Mouse (Mus musculus) retina, adult 2 months (tissue): Measurements from ENCODE around the gene Il22ra1.

ENCODE experiments used
- DNase-seq: peaks from one replicate; pipeline ENCODE4 v3.0.0-alpha.2; 2012; ENCODE audit warnings: low read depth, low spot score

The Il22ra1 gene

DNA sequence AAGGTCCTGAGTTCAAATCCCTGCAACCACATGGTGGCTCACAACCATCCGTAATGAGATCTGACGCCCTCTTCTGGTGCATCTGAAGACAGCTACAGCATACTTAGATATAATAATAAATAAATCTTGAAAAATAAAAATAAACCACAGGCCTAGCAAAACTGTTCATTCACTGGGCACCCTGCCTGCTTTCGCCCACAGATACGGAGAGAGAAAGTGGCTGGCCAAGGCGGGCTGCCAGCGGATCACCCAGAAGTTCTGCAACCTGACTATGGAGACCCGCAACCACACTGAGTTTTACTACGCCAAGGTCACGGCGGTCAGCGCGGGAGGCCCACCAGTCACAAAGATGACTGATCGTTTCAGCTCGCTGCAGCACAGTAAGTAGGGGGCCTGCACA is 5.9 kb downstream of the Il22ra1 start:
- no peak for DNase-seq

GRCm38 (mm10) chr4:135736903-135737302 is 8.9 kb downstream of the Il22ra1 start:
- DNase-seq: no peak

- no peak for DNase-seq
Observed at GRCm38 (mm10) chr4:135738237-135738636, 10.3 kb downstream of the Il22ra1 start.

- DNase-seq: no peak
Observed at GRCm38 (mm10) chr4:135739148-135739547, 11.2 kb downstream of the Il22ra1 start.

DNA sequence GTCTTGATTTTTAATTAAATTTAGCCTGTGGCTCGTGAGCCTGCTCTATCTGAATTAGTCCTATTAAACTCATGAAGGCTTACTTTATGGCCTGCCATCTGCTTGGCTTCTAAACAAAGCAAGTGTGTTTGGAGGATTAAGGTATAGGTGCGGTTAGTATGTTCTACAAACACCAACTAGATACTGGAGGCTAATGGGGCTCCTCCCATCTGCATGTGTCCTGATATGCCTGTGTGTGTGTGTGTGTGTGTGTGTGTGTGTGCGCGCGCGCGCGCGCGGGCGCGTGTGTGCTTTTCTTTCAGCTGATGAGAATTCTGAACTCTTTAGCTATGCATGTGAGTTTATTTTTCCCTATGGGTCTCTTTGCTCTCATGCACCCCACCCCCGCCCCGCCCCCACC is 11.7 kb downstream of the Il22ra1 start:
- DNase-seq: no peak

DNA sequence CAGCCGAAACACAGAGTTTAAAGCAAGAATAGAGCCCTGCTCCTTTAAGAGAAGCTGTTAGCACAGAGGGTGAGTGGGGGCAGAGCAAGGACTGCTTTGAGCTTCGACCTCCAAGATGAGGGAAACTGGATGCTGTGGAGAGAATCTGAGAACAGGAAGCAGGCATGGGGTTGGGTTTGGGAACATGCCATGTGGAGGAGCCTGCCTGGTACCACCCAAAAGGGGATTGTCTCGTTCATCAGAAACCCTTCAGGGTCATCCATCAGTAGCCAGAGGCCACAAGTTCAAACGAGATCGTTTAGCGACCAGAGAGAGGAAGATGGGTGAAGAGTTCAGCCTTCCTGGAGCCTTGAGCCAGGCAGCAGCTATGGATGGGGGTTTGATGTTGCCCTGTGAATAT is 15.5 kb downstream of the Il22ra1 start:
- DNase-seq: no peak

GRCm38 (mm10) chr4:135744726-135745448 is 16.9 kb downstream of the Il22ra1 start:
- no peak for DNase-seq

DNA sequence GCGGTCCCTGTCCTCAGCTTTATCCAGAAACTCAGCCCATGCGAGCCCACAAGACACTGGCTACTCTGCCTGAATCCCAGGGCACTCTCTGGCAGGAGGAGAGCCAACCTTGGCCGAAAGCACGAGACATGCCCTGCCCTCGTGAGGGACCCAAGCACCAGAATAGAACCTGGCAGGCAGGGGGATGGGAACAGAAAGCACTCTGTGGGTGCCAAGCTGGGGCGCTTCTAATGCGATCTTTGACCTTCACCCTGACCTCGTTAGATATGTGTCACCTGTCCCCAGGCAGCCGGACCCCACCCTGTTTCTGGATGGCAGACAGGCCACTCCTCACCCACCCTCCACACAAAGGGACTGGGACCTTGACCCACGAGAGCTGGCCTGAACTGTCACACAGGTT is 17.6 kb downstream of the Il22ra1 start:
- DNase-seq: no peak

DNA sequence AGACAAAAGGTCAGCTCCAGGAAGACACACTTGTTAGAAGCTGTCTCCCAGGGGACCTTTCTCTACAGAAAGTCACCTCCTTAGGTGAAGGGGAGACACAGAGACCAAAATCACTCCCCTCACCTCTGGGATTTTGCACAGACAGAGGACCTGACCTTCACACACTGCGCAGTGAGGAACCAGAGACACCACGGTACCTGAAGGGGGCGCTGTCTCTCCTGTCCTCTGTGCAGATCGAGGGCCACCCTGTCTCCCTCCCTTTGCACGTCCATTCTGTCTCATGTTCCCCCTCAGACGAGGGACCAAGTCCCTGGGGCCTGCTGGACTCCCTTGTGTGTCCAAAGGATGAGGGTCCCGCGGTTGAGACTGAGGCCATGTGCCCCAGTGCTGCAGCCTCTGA is 22.9 kb downstream of the Il22ra1 start:
- no peak for DNase-seq

- DNase-seq: no peak
Observed at GRCm38 (mm10) chr4:135752106-135752778, 24.3 kb downstream of the Il22ra1 start.

- no peak for DNase-seq
Observed at GRCm38 (mm10) chr4:135752779-135753164, 24.8 kb downstream of the Il22ra1 start.

- DNase-seq: no peak
Observed at GRCm38 (mm10) chr4:135758331-135758730, 30.4 kb downstream of the Il22ra1 start.

DNA sequence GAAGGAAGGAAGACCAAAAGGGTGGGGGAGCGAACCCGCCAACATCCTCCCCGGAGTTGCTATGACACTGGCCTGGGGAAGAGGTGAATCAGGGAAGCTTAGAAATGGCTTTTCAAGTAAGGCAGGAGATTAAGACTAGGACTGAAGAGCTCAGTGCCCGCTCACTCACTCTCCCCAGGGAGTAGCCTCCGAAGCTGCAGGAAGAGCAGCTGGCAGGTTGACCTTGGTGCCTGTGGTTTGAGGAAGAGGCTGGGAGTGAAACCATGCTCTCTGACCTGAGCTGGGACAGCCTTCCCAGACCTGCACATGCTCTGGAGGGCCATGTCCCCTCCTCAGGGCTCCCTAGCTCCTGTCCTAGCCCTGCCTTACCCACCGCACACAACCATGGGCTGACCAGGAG is 30.9 kb downstream of the Il22ra1 start:
- no peak for DNase-seq

DNA sequence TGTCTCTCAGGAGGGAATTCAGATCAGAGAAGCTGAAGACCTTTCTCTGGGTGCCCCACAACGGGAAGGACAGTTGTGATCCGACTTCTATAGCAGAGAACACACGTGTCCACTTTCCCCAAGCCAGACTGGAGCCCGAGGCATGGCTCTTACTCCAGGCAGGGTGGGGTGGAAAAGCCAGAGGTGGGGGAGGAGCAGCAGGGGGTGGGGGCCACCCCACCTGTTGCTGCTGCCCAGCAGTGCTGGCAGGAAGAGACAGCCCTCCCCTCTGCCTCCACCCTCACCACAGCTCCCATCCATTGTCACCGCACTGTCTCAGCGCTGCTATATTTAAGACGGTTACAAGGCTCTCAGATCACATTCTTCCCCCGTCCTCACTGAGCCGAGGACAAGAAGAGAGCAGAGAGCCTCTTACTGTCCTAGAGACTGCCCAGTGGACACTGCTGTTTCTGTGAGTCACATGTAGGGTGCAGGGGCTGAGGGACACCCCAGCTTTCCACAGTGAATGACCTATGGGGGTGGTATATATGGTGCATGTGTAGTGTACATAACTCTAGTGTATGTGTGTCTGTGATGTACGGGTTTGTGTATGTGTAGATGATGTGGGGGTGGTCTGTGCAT is 31.5 kb downstream of the Il22ra1 start, which contains the start of gene Myom3:
Gene Myom3, plus strand, starts transcription at position 360 of the 621 bp plus-strand sequence.
- DNase-seq: no peak

DNA sequence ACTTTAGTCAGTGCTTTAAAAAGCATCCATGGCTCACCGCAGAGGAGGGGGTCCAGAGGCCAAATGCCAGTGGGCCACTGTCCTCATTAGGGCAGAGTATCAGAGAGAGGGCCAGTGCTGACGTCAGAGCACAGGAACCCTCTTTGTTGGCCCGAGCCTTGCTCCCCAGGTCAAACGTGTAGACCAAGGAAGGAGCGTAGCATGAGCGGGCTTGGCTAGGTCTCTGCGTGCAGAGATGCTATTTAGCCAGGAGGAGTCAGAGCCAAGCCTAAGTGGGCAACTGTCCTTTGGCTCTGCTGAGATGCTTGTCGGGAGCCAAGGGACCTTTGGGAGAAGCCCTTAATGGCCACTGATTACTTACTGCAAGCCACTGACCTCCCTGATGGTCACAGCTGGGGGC is 33.1 kb downstream of the Il22ra1 start:
- DNase-seq: no peak

- DNase-seq: no peak
Observed at GRCm38 (mm10) chr4:135761569-135761968, 33.6 kb downstream of the Il22ra1 start.

- peak; percentile 18 for DNase-seq
Observed at GRCm38 (mm10) chr4:135762251-135762906, 34.4 kb downstream of the Il22ra1 start.

DNA sequence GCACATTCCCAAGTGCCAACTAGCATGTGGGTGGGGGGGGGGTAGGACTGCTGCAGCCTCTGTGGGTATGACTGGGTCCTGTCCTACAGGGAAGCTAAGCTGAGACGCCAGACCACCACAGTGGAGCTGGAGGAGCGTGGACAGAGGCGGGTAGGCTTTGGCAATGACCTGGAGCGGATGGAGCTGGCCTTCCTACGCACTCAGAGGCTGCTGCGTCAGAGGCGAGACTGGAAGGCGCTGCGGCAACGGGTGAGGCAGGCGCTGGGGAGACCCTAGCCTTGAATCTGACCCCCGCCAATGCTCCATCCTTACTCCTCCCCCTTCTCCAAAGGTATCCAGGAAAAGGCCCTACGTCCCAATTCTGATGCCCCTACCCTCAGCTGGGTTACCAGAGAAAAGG is 36.7 kb downstream of the Il22ra1 start:
- DNase-seq: no peak

GRCm38 (mm10) chr4:135765707-135766106 is 37.7 kb downstream of the Il22ra1 start:
- DNase-seq: no peak

- DNase-seq: no peak
Observed at GRCm38 (mm10) chr4:135766976-135767375, 39.0 kb downstream of the Il22ra1 start.

DNA sequence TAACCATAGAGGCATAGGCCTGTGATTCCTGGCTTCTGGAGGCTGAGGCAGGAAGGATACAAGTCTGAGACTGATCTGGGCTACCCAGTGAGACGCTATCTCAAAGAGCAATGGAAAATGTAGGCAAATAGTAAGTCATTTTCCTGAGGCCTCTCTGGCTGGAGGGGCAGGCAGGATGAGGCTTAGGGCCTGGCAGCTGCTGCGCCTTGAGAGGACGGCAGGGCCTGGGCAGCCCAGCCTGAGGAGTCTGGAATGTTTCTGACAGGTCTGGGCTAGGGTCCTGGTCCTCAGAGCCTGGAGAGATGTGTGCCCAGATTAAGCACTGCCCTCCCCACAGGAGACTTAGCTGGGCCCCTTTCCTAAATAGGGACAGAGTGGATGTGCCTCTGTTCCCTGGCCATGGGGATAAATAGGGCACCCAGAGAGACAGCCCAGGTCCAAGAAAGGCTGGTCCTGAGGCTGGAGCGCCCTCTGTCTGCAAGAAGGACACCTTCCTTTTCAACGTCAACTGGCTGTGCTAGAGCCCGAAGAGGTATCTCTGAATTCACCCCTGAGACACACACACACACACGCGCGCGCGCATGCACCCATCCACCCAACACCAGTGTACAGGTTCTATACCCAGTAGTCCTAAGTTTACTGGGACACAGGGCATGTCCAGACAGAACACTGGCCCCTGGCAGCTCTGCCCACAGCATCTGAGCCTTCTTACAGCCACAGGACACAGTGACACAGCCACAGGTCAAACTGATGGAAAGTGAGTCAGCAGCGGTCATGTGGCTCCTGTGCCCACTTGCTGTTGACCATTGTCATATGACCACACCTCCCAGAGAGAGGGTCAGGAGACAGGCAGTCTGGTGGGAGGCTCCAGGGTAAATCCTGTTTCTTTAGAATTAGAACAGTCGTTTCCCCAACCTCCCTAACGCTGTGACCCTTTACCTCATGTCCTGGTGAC is 40.9 kb downstream of the Il22ra1 start:
- peak; percentile 18 for DNase-seq
